Mouse (Mus musculus): Measurements from ENCODE around the gene 4933402N22Rik.
"Not testable (repeated sequence)": the region's sequence is repeated elsewhere in the genome, so short reads cannot be mapped to it uniquely, and the experiment has no call there.

DNA sequence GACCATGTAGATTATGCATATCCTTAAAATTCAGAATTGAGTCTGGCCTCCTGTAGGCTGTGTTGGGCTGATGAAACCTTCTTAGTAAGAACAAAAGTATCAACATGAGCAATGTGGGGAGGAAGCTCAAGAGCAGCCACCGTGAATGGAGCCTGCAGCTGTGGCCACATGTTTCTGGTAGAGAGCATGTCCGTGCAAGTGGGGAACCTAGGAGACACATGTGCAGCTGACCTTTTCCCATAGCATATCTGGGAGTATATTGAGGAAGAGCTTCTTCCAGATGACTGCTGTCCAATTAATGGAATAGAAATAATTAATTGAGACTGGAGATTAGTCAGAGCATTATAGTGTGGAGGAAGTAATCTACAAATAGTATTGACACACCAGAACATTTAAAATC, 5.9 kb downstream of the 4933402N22Rik start:
- not testable (repeated sequence) for TF ChIP-seq POLR2A, CTCF (IDR thresholded peaks at IDR 0.05; ENCODE audit: extremely low read depth, insufficient read depth, low read length)
